8 mouse cellular contexts compared by ENCODE assay signal in the genomic region with DNA sequence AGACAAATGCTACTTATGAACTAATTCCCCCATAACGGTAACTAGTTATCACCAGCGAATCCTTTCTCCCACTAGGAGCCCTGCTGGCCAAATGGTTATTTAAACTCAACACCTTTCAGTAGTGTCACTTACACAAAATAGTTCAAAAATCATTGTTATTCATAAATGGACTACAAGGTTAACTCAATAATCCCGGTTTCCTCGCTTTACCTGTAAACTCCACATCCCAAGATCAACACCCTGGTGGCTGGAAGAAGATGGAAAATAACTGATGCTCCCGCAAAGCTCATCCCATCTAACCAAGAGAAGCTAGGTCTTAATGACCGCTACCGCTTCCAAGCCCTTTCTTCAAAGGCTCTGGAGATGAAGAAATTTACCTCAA. TPM values are rescaled to one million over a fixed set of nuclear protein-coding genes. Genes with fewer than 3 reads are reported as not detected.
DNase-seq lines count a peak whose midpoint lies in the region; ATAC-seq and TF ChIP-seq lines count a peak whose summit lies in the region.

No protein-coding gene starts in this region.

- H3K27me3 ChIP-seq in C2C12 (ENCODE audit: control insufficient read depth, insufficient read depth, insufficient read length) = no peaks in the 10 kb centered on the region
- H3K27me3 ChIP-seq in forebrain, embryonic 10.5 days (ENCODE audit: poor library complexity, severe bottlenecking) = no peaks in the 10 kb centered on the region
- no peaks in the 10 kb centered on the region for H3K27me3 ChIP-seq in liver, embryonic 11.5 days (replicated peaks; ENCODE audit: control insufficient read depth, insufficient read depth, low read length)

- no peak for DNase-seq in gastrocnemius, adult 2 months
- DNase-seq in gastrocnemius, postnatal 25 days = no peak
- no peak for DNase-seq in forebrain, embryonic 10.5 days (ENCODE audit: extremely low spot score, low spot score)
- no peak for DNase-seq in liver, embryonic 11.5 days (ENCODE audit: low spot score)
- DNase-seq in adipocyte (ENCODE audit: low spot score) = no peak
- DNase-seq in adrenal gland, postnatal 4 days (ENCODE audit: low spot score in 2 of 2) = no peak
- DNase-seq in c-Kit-positive CD71-positive TER-119-positive erythroid progenitor cells, embryonic 14.5 days (ENCODE audit: low spot score) = no peak

- H3ac ChIP-seq in C2C12 (ENCODE audit: control insufficient read depth, insufficient read length, low read depth) = peak overlapping the region; percentile 67

- WGBS in forebrain, embryonic 10.5 days = under 1% methylated on average over 7 of the region's 7 CpGs
- WGBS in liver, embryonic 11.5 days = 2% methylated on average over 7 of the region's 7 CpGs

- no peak; the same call in 1 of the 2 replicates for ATAC-seq in liver, embryonic 11.5 days (replicated peaks; ENCODE audit: low FRiP score)

- intact Hi-C loops in gastrocnemius, adult 2 months (cut with DNase I) = no loop called here

- peaks cover 26% of the 10 kb centered on the region for H3K4me1 ChIP-seq in forebrain, embryonic 10.5 days
- H3K4me1 ChIP-seq in liver, embryonic 11.5 days (replicated peaks; ENCODE audit: control insufficient read depth, insufficient read depth, low read length) = peaks cover 5% of the 10 kb centered on the region

- peaks cover 94% of the 10 kb centered on the region for H3K79me2 ChIP-seq in C2C12 (ENCODE audit: control insufficient read depth, insufficient read depth)

- H3K9me3 ChIP-seq in forebrain, embryonic 10.5 days = no peaks in the 10 kb centered on the region
- no peaks in the 10 kb centered on the region for H3K9me3 ChIP-seq in liver, embryonic 11.5 days (ENCODE audit: control insufficient read depth, low read length)

- H3K9ac ChIP-seq in liver, embryonic 11.5 days (ENCODE audit: low read depth, low read length) = peak overlapping the region; percentile 100

- H3K79me3 ChIP-seq in C2C12 (ENCODE audit: low read depth) = peaks cover 61% of the 10 kb centered on the region

- H3K27ac ChIP-seq in gastrocnemius, adult 2 months = peak overlapping the region; percentile 98
- peak overlapping the region; percentile 96 for H3K27ac ChIP-seq in forebrain, embryonic 10.5 days
- peak overlapping the region; percentile 42; the same call in 1 of the 2 replicates for H3K27ac ChIP-seq in liver, embryonic 11.5 days (ENCODE audit: low read depth, low read length)

- peak; percentile 33 for TF ChIP-seq CTCF in gastrocnemius, adult 2 months (IDR thresholded peaks at IDR 0.05)
- no peak for TF ChIP-seq CTCF in C2C12 (IDR thresholded peaks at IDR 0.05; ENCODE audit: control insufficient read depth, insufficient read depth, insufficient read length)

- H3K4me2 ChIP-seq in liver, embryonic 11.5 days = peak overlapping the region; percentile 72

- peak overlapping the region; percentile 97 for H3K4me3 ChIP-seq in gastrocnemius, adult 2 months
- peak overlapping the region; percentile 97 for H3K4me3 ChIP-seq in C2C12 (ENCODE audit: insufficient read depth, poor library complexity, severe bottlenecking)
- peak overlapping the region; percentile 99 for H3K4me3 ChIP-seq in forebrain, embryonic 10.5 days
- H3K4me3 ChIP-seq in liver, embryonic 11.5 days (ENCODE audit: low read depth, low read length) = peak overlapping the region; percentile 99

- peaks cover 26% of the 10 kb centered on the region for H3K36me3 ChIP-seq in C2C12 (ENCODE audit: control insufficient read depth, insufficient read depth)
- peaks cover 27% of the 10 kb centered on the region for H3K36me3 ChIP-seq in forebrain, embryonic 10.5 days (replicated peaks)
- peaks cover 4% of the 10 kb centered on the region; the same call in 1 of the 2 replicates for H3K36me3 ChIP-seq in liver, embryonic 11.5 days (ENCODE audit: control insufficient read depth, insufficient read depth, low read length)

TF ChIP-seq in C2C12, 6 proteins besides CTCF, POLR2A, EP300 and RAD21:
- TF ChIP-seq MYOG (IDR thresholded peaks at IDR 0.05; ENCODE audit: control insufficient read depth, extremely low read depth, insufficient read length) (no peak), CEBPB (IDR thresholded peaks at IDR 0.05; ENCODE audit: low read depth) (no peak), FOSL1 (IDR thresholded peaks at IDR 0.05; ENCODE audit: insufficient read depth, low read length, poor library complexity, severe bottlenecking) (no peak), MAX (IDR thresholded peaks at IDR 0.05) (no peak), MYOD1 (IDR thresholded peaks at IDR 0.05; ENCODE audit: control insufficient read depth, insufficient read length, low read depth) (no peak), USF1 (IDR thresholded peaks at IDR 0.05; ENCODE audit: low read depth) (no peak)

RNA-seq across cellular contexts. Expression of a gene that starts 0.3 kb away (rescaled TPM):
- total RNA-seq in gastrocnemius, adult 2 months (2021) = 1 to 10 TPM; 5.2 to 5.7 TPM
- 1 to 10 TPM; 3.3 to 4.8 TPM for total RNA-seq in gastrocnemius, postnatal 25 days (2021)
- 4.1 TPM for polyA plus RNA-seq in C2C12 (2012; fragmentation: generic; extraction: Trizol)
- 17.4 and 19.3 TPM in 2 replicates for polyA plus RNA-seq in forebrain, embryonic 10.5 days (2016; fragmentation: Nextera tagmentation; extraction: Ambion mirVana)
- polyA plus RNA-seq in liver, embryonic 11.5 days (2014; fragmentation: Nextera tagmentation; extraction: Ambion mirVana) = 10.0 and 10.9 TPM in 2 replicates
- total RNA-seq in adrenal gland, postnatal 4 days (2021) = 10 to 100 TPM; 22.4 to 29.5 TPM

RNA-seq across cellular contexts. Expression of a gene that starts 0.5 kb away (rescaled TPM):
- total RNA-seq in gastrocnemius, adult 2 months (2021) = 1 to 10 TPM; 4.8 to 6.7 TPM
- 1 to 10 TPM; 6.6 to 9.7 TPM for total RNA-seq in gastrocnemius, postnatal 25 days (2021)
- 26.4 TPM for polyA plus RNA-seq in C2C12 (2012; fragmentation: generic; extraction: Trizol)
- polyA plus RNA-seq in forebrain, embryonic 10.5 days (2016; fragmentation: Nextera tagmentation; extraction: Ambion mirVana) = 195 and 211 TPM in 2 replicates
- polyA plus RNA-seq in liver, embryonic 11.5 days (2014; fragmentation: Nextera tagmentation; extraction: Ambion mirVana) = 200 and 213 TPM in 2 replicates
- 10 to 100 TPM; 65.9 to 79.6 TPM for total RNA-seq in adrenal gland, postnatal 4 days (2021)

RNA-seq across cellular contexts. Expression of a gene that starts 40.5 kb away (rescaled TPM):
- under 1 TPM; 0.50 to 0.69 TPM for total RNA-seq in gastrocnemius, adult 2 months (2021)
- total RNA-seq in gastrocnemius, postnatal 25 days (2021) = 1 to 10 TPM in 1 of 2 experiments, under 1 TPM in 1; 0.84 to 1.7 TPM
- polyA plus RNA-seq in C2C12 (2012; fragmentation: generic; extraction: Trizol) = 24.7 TPM
- polyA plus RNA-seq in forebrain, embryonic 10.5 days (2016; fragmentation: Nextera tagmentation; extraction: Ambion mirVana) = 209 and 217 TPM in 2 replicates
- 121 and 130 TPM in 2 replicates for polyA plus RNA-seq in liver, embryonic 11.5 days (2014; fragmentation: Nextera tagmentation; extraction: Ambion mirVana)
- 10 to 100 TPM; 29.0 to 32.5 TPM for total RNA-seq in adrenal gland, postnatal 4 days (2021)

Comparison
In these comparisons a context has a peak if more than half of its experiments do, and no peak if none do; other contexts are left out.
1. H3K27ac ChIP-seq: peak in every context shown above with its lines; median percentile 98 in gastrocnemius, adult 2 months; 96 in forebrain, embryonic 10.5 days; 42 in liver, embryonic 11.5 days.
2. RNA of a gene that starts 0.5 kb away (total RNA-seq): 65.9 to 79.6 TPM in adrenal gland, postnatal 4 days; 6.6 to 9.7 TPM in gastrocnemius, postnatal 25 days and 4.8 to 6.7 TPM in gastrocnemius, adult 2 months; every median in the first group is over 4 times any median in the second.
3. RNA of a gene that starts 40.5 kb away (total RNA-seq): 29.0 to 32.5 TPM in adrenal gland, postnatal 4 days; 0.84 to 1.7 TPM in gastrocnemius, postnatal 25 days and 0.50 to 0.69 TPM in gastrocnemius, adult 2 months; every median in the first group is over 10 times any median in the second.
4. Peak in every context shown above with its lines, with median percentiles within 50 percentile points of each other: H3K4me3 ChIP-seq.